Mouse (Mus musculus): ENCODE measurements around the gene Heatr5a. TPM values are rescaled to one million over a fixed set of nuclear protein-coding genes. Genes with fewer than 3 reads are reported as not detected.

Gene Heatr5a
- total RNA-seq, 2 experiments from 2014 or later, result 18.8 to 20.9 TPM

Other genes starting within 250 kb of the Heatr5a start
- gene Hectd1, start 141.8 kb downstream of the Heatr5a start, total RNA-seq (2021), result 10 to 100 TPM; 83.2 to 88.7 TPM
- 1 to 10 TPM; 5.1 to 6.1 TPM for gene Dtd2, start 35.2 kb upstream of the Heatr5a start, total RNA-seq (2021)
- gene Gpr33, start 56.7 kb upstream of the Heatr5a start, total RNA-seq (2021), result not detected
- 1 to 10 TPM; 8.4 to 9.9 TPM for gene Nubpl, start 126.4 kb upstream of the Heatr5a start, total RNA-seq (2021)